Mouse (Mus musculus): ENCODE results near the gene Cdt1.

Cdt1 gene

DNA sequence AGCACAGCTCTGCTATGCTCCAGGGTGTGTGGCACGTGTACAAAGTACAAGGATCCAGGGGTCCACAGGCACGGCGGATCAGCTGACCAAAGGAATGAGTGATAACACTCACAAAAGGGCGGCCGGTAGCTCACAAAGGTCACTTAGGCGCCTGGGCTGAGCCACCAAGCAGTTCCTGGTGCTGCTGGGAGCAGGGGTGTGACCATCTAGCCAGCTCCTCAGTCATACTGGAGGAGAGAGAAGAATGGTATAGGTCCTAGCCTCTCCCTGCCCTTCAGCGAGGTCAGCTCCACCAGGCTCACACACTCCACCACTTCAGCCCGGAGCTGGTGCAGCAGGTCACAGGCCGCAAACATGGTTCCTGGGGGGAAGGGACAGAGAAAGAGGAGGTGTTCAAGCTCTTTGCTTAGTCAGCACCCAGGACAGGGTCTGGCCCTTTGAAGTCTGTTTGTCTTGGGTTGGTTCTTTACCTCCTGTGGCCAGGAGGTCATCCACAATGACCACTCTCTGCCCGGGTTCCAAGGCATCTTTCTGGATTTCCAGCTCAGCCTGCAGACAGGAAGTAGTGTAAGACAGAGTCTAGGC, 6.9 kb downstream of the Cdt1 start:
- no peak for DNase-seq

DNA sequence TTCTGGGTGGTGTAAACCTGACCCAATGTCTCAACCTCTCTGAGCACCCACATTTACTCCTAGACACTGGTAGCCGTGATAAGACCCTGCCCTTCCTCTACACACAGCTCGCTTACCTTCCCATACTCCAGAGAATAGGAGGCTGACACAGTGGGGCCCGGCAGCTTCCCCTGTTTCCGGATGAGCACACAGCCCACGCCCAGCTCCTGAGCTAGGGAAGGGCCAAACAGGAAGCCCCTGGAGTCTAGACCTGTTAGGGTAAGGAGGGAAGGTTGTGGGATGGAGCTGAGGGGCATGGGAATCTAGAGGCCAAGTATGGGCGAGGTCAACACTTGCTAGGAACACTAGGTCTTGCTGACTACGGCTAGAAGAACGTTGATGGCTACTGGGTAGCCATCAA, 7.5 kb downstream of the Cdt1 start:
- no peak for DNase-seq

DNA sequence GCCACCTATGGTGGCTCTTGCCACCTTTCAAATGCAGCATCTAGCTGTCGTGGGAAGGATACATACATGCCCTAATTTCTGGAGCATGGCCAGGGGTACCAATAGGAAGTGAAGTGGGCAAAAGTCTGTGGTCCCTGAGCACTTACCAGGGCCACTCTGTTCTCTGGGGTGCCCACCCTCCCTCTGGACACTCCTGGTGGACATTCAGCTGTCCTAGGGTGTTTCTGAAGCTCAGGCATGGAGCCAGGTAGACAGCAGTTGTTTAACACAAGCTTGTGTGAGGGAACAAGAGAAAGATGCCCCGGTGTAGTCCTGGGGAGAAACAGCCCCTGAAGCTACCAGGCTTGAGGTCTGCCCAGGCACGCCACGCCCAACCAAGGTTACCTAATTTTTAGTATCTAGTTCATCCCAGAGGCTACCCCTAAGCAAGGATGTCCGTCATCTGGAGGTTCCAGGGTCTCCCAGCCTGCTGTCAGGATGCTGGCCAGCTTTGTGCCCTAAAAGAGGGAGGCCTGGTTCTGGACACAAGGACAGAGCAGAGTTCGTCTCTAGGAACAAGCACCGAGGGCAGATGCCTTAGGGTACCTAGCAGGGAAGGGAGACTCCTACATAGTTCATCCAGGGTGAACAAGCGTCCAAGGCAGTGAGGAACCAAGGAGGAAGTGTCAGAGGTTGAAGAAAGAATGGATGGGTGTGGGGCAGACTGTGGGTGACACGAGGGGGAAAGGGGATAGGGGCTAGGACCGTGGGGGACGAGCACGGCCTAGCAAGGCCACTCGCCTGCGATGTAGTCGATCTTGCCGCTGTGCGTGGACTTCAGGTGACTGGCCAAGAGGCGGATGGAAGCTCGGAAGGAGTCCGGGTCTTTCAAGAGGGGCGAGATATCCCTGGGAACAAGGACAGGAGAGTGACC, 8.2 kb downstream of the Cdt1 start:
- DNase-seq: peak; percentile 65

DNA sequence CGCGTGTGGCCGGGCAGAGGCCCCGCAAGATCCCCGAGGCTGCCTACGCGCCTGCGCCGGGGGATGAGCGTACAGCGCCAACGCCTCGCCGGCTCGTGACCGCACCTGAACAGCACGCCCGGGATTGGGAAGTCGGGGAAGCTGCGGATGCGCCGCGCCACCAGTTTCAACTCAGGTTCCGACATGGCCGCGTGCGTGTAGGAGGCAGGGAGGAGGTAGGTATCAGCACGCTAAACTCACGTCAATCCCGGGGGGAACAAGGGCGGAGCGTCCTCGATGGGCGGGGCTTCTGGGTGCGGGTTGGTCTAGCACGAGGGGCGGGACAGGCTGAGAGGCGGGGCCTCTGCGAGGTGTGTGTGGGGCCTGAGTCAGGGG, 8.8 kb downstream of the Cdt1 start, which contains the start of gene Aprt:
Gene Aprt, minus strand, starts transcription at position 262 of the 375 bp plus-strand sequence.
- DNase-seq: peak; percentile 96

DNA sequence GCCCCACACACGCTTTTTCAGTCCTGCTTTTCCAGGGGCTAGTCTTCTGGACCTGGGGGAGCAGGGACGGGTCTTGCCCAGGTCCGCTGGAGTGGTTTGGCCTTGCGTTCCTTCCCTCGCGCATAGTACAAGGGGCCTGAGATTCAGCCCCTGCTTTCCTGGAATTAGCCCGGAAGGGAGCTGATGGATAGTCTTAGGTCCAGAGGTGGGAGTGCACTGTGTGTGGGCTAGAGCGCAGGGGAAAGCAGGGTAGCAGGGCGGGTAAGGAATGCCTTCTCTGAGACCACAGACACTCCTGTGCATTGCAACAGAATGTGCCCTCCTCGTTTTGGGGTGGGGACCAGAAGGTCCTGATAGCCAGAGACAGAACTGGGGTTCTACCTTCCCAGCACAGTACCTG, 9.3 kb downstream of the Cdt1 start:
- no peak for DNase-seq

DNA sequence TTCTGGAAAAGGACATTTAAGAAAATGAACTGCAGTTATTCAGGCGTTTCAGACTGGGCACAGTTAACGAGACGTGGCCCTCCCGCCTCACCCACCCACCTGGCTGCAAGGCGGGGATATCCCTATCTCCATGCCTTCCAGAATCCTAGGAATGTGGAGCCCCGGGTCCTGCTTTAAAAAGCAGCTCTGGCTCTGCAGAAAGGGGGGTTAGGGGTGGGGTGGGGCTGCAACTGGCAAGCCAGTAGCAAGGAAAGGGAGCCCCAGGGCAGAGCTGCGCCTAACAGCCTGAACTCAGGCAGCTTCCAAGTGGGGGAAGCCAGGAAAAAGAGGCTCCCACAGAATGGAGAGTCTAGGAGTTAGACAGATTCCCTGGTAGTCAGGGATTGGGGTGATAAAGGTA, 11.4 kb downstream of the Cdt1 start:
- DNase-seq: no peak

DNA sequence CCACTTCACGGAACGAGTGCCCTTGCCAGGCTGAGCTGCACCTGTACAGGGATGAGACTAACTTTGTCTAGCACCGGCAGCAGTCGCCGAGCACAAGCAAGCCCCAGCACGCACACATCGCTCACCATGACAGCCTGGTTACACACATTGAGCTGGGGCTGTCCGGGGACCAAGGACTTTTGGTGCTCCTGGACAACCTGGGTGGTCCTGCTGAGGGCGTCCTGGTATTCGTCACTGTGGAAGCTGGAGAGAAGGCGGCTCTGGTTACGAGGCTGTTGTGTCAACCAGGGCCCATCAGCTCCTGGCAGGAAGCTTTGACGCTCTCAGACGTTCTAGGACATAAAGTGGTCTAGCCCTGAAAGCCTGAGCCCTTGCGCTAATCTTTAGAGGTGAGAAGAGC, 13.1 kb downstream of the Cdt1 start:
- DNase-seq: no peak

DNA sequence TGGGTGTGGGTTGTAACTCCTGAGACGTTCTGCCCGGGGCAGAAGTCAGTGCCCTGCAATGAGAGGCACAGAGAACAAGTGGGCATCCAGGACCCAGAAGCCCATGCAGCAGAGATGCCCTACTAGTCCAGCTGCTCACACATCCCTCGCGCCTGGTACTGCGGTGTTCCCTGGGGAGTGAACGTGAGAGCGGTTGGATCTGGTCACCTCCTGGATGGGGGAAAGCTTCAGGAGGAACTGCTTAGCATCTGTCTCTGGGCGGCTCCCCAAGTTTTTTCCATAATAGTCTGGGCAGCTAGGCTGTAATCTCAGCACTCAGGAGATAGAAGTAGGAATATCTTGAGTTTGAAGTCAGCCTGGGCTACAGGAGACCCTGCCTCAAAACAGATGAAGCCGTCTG, 17.2 kb downstream of the Cdt1 start:
- DNase-seq: no peak

DNA sequence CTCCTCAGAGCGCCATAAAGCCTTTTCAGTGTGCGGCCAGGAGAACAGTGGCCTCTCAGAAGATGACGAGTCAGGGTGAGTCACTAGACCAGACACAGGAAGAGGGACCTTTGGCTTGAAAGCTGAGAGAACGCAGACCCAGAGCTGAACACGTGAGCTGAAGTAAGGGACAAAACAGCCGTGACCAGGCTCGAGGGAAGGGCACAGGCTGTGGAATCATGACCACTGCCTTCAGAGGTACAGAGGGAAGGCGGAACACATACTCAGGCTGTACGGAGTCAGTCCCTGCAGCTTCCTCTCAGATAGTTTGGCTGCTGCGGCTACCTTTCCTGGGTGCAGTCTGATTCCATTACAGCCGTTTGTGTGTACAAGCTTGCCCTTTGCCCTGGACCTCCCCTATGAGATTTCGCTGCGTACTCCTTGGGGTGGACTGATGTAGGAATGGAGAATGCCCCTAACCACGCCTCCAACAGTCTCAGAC, 17.6 kb downstream of the Cdt1 start:
- no peak for DNase-seq

DNA sequence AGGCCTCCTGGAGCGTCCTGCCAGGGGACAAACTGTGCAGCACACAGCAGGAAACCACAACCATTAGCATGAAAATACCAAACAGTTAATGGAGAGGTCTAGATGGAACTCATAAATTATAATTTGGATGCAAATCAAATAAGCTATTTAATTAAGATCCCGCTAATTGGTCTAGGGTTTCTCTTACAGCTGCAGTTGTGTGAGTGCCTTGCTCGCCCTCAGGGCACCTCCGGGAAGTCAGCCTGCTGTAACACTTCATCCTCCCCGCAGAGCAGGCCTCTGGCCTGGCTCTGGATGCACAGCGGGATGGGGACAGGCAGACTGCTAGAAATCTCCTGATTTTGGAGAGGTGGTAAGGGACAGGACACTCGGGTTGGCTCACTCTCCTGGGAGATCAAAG, 18.4 kb downstream of the Cdt1 start:
- DNase-seq: no peak

DNA sequence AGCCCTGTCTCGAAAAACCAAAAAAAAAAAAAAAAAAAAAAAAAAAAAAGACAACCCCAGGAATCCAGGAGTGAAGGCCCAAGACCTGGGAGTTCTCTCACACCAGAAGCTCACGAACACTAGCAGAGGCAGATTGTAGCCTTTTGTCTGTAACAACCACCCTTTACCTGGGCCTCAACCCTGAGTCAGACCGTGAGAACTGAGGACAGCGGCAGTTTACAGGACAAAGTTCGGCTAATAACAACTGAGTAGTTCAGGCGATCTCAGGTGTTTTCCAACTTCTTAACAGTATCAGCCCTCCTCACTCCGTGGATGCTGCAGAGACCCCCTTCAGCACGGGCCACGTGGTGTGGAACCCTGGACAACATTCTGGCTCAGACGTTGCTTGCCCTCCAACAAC, 18.9 kb downstream of the Cdt1 start:
- no peak for DNase-seq

DNA sequence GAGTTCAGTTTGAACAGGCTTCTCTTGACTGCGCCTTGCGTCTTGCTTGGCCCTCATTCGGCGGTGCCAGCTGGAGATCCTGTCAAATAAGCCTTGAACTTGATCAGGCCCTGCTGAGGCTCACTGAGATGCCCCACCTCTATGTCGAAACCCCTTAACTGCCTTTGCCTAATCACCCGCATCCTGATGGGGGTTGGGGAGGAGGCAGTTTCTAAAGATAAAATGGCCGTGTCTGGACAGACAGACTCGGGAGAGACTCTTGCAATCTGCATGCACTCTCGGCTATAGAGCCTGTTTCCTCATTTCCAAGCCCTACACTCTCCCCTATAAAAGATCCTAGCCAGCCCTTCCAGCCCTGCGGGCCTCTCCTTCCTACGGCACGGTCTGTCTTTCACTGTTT, 25.4 kb downstream of the Cdt1 start:
- DNase-seq: no peak

DNA sequence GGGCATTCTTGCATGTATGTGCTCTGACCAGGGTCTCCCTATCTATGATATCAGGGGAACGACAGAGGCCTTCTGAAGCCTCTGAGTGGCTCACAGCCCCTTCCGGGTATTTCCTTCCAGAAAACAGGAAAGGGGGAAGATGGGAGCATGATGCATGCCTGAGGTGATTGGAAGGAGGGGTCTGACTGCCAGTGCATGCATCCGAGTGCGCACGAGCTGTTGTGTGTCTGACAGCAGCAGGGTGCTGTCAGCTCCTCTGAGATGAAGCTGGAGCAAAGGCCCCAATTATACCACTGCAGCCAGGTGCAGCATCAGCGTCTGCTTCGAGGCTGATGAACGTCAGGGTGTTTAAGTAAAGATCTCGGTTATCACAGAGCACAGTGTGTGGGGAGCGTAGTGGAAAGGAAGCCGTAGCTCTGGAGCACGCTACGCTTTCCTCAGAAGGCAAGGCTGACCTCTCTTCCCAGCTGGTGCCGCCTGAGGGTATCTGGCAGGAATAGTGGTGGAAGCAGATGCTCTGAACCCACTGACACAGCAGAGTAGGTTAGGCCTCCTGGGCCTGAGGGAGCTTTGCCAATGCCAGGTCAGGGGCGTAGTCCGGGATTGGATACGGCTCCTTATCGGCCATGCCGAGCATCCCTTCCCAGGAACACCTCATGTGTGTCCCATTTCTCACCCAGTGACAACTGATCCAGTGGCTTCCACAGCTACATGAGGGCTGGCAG, 26.1 kb downstream of the Cdt1 start:
- peak; percentile 69 for DNase-seq

DNA sequence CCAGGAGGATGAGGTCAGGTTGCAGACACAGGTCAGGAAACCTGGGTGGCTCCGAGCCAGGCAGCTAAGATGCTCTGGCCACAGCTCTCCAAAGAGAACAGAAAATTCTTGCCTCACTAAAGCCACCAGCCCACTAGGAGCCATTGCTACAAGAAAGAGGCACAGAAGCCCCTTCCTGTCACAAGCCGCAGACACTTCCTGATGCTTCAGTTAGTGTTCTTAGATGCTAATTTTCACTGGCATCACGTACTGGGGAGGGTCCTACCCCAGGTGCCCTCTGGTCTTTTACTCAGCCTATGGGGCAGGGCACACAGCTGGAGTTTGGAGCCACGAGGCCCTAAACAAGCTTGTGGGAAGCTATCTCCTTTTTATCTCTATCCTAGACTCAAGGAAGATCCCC, 28.2 kb downstream of the Cdt1 start:
- no peak for DNase-seq

DNA sequence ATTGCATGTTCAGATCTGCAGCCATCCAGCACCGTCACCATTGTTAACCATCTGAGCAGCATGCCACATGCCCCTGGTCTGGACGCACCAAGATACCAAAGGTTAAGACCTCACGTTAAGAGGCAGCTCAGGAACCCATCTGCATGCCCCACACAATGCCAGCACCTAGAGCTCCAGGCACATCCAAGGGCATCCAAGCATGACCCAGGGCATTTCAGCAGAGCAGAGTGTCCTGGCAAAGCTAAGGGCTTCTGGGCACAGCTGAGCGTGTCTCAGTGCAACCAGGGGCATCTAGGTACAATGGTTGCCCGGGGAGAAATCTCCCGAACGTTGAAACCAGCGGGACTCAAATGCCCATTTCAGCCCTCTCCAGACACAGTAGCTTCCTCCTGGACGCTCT, 32.9 kb downstream of the Cdt1 start:
- no peak for DNase-seq

DNA sequence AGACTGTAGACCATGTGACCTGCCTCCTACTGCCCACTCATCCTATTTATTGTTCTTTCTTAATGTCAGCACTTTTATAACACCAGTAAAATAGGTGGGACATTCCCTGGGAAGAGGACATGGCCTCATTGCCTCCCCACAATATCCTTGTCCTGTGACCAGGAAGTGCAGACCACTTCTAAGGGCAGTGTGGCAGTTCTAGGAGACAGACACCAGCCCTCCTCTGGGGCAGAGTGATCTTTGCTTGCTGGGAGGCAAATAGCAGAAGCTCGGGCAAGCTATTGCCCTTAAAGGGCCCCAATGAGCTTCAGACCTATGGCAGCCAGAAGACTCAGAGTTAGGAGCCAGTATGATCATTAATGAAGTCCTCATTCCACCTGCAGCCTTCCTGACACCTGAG, 36.8 kb downstream of the Cdt1 start:
- DNase-seq: no peak

DNA sequence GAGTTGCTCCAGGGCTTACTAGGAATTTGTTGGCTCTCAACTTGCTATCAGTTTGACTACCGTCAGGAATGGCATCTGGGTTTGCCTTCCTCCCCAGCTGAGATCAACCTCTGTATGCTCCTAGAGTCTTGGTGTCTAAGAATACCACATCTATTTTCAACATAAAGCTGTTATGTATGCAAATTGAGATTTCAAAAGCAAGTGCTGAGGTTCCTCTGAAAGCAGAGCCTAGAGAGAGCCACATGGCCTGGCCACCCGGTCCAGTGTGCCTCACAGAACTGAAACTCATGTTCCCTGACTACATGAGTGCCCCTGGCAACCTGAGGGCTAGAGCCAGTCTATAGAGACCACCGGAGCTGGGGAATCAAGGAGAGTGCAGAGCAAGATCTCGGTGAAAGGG, 37.6 kb downstream of the Cdt1 start:
- no peak for DNase-seq

DNA sequence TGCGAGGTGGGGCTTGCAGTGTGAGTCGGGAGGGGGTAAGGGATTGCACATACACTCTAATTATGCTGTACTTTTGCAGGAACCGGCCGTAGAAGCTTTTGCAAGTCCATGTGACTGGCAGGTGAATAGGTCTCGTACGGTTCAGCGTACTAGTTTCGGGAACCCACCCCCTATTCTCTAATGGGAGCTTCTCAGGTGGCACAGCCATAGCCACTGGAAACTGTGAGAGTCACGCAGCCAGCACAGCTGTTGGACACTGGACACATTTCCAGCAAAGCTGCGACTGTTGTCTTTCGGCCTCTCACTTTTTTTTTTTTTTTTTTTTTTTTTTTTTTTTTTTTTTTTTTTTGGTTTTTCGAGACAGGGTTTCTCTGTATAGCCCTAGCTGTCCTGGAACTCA, 39.0 kb downstream of the Cdt1 start:
- no peak for DNase-seq

DNA sequence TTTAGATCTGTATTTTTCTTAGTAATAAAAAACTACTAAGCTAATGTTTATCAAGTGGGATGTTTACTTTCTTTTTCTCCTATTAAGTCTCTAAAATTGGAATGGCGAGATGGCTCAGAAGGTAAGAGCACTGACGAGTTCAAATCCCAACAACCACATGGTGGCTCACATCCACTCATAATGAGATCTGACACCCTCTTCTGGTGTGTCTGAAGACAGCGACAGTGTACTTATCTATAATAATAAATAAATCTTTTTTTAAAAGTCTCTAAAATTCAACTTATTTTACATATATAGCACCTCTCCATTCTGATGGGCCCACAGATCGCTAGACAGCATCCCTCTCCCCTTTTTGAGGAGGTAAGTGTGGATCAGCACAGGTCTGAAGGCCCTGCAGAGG, 42.4 kb downstream of the Cdt1 start:
- no peak for DNase-seq

DNA sequence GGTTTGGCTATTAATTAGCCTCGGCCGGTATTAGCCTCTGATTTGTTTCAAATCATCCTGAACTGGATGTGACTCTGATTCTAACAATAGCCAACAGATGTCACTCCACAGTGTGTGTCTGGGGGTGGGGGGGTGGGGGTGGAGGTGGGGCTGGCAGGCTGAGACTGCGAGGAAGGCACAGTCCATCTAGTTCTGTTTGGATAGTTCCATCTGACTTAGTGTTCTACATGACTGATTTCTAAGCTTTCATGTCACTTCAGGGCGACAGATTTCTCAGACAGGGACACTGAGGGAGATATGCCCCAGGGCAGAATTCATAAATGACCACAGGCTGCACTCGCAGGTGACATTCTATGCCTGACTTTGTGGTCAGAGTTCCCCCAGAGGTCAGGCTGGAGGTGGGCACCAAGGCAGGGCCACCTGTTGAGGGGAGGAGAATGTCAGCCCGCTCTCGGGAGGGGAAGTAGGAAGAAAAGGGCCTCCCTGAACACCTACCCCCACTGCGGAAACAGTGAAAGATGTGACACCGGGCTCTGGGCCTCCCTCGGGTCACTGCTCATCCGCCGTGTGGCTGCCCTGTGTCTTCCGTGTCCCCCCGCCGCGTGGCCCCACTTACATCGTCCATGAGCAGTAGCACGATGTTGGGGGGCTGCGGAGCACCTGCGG, 42.9 kb downstream of the Cdt1 start:
- no peak for DNase-seq

DNA sequence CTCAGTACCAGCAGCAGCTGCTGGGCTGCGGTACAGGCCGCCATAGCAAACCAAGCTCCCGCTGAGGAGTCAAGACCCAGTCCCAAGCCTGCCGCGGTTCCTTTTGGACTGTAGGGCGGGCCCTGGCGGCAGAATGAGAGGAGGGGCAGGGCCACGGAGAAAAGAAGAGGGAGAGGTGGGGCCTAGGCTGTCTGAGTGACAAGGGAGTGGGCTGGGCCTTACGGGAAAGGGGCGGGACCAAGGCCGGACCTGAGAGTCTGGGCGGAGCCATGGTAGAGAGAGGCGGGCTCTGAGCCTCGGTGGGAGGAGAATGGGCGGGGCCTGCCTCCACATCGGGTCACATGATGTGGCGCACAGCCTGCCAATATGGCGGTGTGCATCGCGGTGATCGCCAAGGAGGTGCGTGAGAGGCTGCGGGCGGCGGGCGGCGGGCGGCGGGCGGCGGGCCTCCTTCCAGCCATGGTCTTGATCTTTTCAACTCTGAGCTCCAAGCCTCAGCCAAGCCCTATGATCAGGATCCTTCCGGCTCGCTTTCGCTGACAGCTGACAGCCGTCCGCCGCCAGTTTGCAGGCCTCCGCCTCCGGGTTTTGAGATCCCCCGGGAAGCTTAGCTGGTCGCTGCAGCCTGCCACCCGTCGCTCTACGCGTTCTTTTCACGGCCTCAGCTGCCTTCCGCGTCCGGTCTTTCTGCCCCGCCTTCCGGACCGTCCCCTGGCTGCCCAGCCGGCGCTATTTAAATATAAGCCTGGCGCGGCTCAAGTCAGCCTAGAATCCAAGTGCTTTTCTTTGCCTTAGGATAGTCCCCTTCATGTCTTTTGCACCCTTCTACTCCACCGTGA, 43.7 kb downstream of the Cdt1 start, which contains the start of the genes Galns and Trappc2l:
Gene Galns, minus strand, starts transcription at position 169 of the 839 bp plus-strand sequence.
Gene Trappc2l, plus strand, starts transcription at position 346 of the 839 bp plus-strand sequence.
- peak; percentile 96 for DNase-seq
